Mouse (Mus musculus) heart, postnatal 25 days (tissue): ENCODE data around the gene Itfg1. TPM values are rescaled to one million over a fixed set of nuclear protein-coding genes. Genes with fewer than 3 reads are reported as not detected.

Experiments used
- DNase-seq: peaks from one replicate; pipeline ENCODE4 v3.0.0; 2022; ENCODE audit warnings: low spot score
- intact Hi-C: fragments of 180-260 bp; cut with DNase I; formaldehyde crosslinking; loops from one replicate; pipeline ENCODE4 v1.15.1; 2025
- microRNA-seq: library from miRNA; unstranded; fragments of <30 nt; microRNA quantifications from one replicate; pipeline ENCODE4 v1.2.0, GENCODE M21; 2022
- total RNA-seq, 2 experiments: library from RNA; stranded (reverse); gene quantifications; 2 replicates each; pipeline ENCODE4 v1.2.3; 2021

Gene Itfg1
- total RNA-seq, 2 experiments from 2014 or later, result 44.1 to 49.5 TPM

DNA sequence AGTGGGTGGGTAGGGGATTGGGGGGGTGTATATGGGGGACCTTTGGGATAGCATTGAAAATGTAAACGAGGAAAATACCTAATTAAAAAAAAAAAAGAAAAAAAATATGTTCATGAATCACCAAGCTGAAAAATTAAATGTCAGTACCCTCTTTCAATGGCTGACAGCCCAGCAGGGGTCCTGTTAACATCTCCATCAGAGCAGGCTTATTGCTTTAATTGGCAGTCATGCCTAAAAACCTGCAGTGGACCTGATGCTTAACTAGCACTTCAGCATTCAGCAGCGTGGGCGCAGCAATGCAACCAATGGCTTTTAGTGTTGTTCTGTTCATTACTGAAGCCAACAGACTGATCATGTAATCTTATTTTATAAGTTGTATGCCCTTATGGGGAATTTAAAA lies 60.6 kb downstream of the Itfg1 start:
- DNase-seq, result no peak
- intact Hi-C loops, result no loop called here

DNA sequence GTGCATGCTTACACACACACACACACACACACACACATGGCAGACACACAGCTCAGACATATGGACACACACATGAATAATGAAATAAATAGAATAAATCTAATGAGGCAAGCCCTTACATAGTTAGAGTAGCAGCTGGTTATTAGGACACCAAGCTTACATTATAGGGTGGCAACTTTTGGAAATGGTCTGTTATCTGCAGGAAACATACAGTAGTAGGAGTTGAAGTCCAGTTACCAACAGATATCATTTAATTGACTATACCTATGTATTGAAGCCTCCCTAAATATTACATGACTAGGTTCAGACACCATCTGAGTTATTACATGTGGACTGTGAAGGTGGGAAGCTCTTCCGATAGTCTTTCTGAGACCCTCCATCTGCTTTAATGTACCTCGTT lies 95.7 kb downstream of the Itfg1 start:
- no peak for DNase-seq
- intact Hi-C loops, result no loop called here

DNA sequence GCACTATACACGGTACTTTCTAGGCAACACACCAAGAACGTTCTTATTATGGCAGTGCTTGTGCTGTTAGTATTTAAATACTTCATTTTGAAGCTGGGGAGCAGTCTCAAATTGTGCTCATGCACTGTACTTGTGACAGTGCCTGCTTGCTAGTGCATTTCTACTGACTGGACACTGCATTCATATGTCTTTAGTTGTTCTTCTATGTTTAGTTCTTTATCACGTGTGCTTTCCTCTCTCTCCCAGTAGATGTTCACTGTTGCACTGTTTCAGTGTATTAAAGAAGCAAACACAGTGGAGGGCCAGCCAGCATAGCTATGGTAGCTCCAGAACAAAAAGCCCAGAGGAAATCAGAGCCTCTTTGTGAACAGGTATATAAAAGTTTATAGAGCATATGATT lies 110.2 kb downstream of the Itfg1 start:
- intact Hi-C loops, result no loop called here
- DNase-seq, result no peak

DNA sequence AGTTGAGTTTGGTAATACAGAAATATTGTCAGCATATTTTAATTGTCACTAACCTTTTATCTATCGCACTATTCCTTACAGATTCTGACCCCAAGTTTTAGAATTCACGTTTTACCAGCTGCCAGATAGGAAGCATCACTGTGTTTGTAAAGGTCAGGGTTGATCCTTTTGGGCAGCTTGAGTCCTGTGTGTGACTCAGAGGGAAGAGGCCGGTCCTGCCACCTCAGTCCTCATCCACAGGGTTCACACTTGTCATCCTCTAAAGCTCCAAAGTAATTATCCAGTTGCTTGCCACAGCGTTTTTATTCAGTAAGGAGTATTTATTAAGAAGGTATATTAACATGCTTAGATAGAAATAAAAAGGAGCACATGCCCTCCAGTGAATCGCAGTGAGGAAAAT lies 123.5 kb downstream of the Itfg1 start:
- intact Hi-C loops, result no loop called here
- no peak for DNase-seq

DNA sequence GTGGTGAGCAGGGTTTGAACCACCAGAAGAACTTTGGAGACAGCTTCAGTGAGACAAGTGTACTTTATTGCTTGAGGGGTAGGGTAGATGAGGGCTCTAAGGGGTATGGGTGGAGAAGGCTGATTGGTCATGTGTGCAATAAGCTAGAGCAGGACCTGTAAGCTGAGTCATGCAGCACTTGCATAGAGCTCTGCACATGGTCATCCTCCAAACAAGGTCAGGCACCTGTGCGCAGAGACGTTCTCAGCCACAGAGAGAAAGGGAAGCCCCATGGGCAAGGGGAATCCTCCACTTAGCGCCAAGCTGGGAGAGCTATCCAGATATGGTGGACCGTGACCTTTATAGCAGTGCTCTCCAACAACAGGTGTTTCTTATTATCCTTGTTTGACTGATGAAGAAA lies 124.0 kb downstream of the Itfg1 start:
- DNase-seq, result no peak
- intact Hi-C loops, result no loop called here

DNA sequence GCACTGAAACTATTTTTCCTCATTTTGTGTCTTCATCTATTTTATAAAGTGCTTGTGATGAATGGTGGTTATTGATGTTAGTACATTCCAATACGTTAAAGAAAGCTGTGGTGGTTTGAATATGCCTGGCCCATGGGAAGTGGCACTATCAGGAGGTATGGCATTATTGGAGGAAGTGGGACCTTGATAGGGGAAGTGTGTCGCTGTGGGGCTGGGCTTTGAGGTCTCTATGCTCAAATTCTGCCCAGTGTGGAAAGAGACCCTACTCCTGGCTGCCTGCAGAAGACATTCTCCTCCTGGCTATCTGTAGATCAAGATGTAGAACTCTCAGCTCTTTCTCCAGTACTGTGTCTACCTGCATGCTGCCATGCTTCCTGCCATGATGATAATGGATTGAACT lies 133.7 kb downstream of the Itfg1 start:
- DNase-seq, result no peak
- intact Hi-C loops, result loop anchor here (10.0 kb wide), 1 partner anchor 128 kb away; no protein-coding TSS in a partner anchor

DNA sequence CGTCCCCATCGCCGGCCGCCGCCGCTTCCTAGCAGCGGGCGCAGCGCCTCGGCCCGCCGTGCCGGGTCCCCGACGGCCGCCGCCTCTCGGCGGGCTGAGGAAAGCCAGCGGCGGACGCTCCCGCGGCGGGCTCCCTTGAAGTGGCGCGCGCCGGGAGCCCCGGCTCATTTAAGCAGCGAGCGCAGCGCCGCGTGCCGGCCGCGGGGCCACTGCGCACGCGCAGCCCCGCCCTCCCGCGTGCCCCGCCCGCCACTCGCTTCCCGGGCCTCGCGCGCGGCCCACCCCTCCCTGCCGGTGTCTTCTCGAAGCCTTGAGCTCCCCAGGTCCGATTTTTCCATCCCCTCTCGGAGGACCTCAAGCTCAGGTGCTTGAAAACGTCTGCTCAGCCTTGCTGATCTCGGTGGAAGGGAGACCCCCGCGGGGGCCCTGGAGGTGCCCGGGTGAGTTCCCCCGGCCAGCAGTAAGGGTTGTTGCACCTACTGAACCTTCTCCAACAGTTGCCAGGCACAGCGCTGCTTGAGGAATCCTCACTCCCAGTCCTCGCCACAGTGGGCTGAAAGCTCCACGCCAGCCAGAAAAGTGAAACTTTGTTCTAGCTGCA lies 139.9 kb downstream of the Itfg1 start, which contains the start of gene Neto2:
TSS of gene Neto2 (minus strand) at position 174 of the 601 bp plus-strand sequence.
- intact Hi-C loops, result loop anchor here (2.0 to 10.0 kb wide), 2 partner anchors 134 to 836 kb away; no protein-coding TSS in a partner anchor
- peak; percentile 23 for DNase-seq

DNA sequence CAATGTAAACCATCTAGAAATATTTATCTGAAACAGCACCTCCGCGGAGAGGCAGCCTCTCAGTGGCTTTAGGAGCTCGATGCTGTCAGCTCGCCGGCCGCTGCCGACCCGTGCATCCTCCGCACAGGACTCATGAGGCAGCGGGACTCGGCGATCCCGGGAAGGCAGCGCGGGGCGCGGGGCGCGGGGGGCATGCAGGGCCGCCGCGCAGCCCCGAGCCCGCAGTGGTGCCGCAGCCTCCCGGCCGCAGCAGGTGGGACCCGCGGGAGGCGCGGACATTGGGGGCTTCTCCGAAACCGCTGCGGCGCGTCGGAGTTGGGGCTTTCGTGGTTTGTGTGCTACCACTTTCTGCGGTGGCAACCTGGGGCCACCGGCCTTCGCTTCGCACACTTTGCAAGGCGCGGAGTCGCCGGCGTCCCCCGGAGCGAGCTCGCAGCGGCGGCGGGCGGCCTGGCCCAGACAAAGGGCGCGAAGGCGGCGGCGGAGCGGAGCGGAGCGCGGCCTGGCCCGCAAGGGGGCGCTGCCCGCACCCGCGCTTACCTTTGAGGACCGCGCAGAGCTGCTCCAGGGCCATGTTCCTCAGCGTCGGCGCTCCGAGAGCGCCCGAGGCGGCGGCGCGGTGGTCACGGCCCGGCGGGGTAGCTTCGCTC lies 140.5 kb downstream of the Itfg1 start:
- DNase-seq, result peak; percentile 3
- intact Hi-C loops, result loop anchor here (2.0 to 10.0 kb wide), 2 partner anchors 135 to 837 kb away; no protein-coding TSS in a partner anchor

DNA sequence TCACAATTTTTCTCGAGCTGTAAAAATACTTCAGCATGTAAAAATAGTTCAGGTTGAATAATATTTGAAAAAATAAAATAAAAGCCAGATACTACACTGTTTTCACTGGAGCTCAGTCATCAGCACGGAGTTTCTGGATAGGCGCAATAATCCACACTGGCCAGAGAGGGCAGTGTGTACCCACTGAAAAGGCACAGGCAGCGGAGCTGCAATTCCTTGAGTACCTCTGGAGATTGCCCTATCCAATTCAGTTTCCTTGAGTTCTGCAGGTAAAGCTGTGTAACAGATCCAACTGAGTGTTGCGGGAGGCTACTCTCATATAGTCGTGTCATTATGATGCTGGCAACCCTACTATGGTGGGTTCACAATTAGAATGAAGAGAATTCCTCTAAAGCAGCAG lies 141.7 kb downstream of the Itfg1 start:
- intact Hi-C loops, result loop anchor here (1.0 to 10.0 kb wide), 2 partner anchors 776 to 886 kb away; no protein-coding TSS in a partner anchor
- peak; percentile 19 for DNase-seq

Small RNA genes within 50 kb of the gene (microRNA-seq; reads per million reads assigned to microRNA genes)
- gene Mir8109, result not detected

Other genes with a start within 250 kb of the Itfg1 start
- 1 to 10 TPM; 1.1 to 2.6 TPM for gene Neto2, start 140.0 kb downstream of the Itfg1 start, total RNA-seq
- 10 to 100 TPM; 55.4 to 58.4 TPM for gene Phkb, start within 50 bp of the Itfg1 start, total RNA-seq